Mouse (Mus musculus): Measurements from ENCODE around the gene Ppfibp2. TPM values are rescaled to one million over a fixed set of nuclear protein-coding genes. Genes with fewer than 3 reads are reported as not detected.

Ppfibp2 gene
- polyA plus RNA-seq, 1 experiment from 2014 or later = 1.5 TPM

GRCm38 (mm10) chr7:107685238-107685954 is 90.4 kb downstream of the Ppfibp2 start:
- Histone ChIP-seq H3K27me3 (replicated peaks; ENCODE audit: control insufficient read depth, insufficient read depth, low read length) (no peaks in the 10 kb centered on the region), H3K9ac (replicated peaks; ENCODE audit: low read depth, low read length) (no peak overlapping the region), H3K4me1 (replicated peaks; ENCODE audit: control insufficient read depth, insufficient read depth, low read length) (no peaks in the 10 kb centered on the region), H3K27ac (ENCODE audit: low read length) (no peak overlapping the region), H3K36me3 (ENCODE audit: control insufficient read depth, insufficient read depth) (no peaks in the 10 kb centered on the region), H3K9me3 (ENCODE audit: control insufficient read depth, low read length) (no peaks in the 10 kb centered on the region), H3K4me2 (ENCODE audit: low read length) (no peak overlapping the region), H3K4me3 (replicated peaks; ENCODE audit: low read length) (no peak overlapping the region)
- ATAC-seq = no peak
- WGBS = 92% methylated on average over 8 of the region's 8 CpGs

GRCm38 (mm10) chr7:107685955-107686285 is 90.9 kb downstream of the Ppfibp2 start:
- ATAC-seq = no peak
- no peaks in the 10 kb centered on the region for H3K36me3 ChIP-seq (ENCODE audit: control insufficient read depth, insufficient read depth)
- 96% methylated on average over 7 of the region's 7 CpGs for WGBS
- no peaks in the 10 kb centered on the region for H3K4me1 ChIP-seq (replicated peaks; ENCODE audit: control insufficient read depth, insufficient read depth, low read length)
- H3K9me3 ChIP-seq (ENCODE audit: control insufficient read depth, low read length) = no peaks in the 10 kb centered on the region
- no peak overlapping the region for H3K4me3 ChIP-seq (replicated peaks; ENCODE audit: low read length)
- no peak overlapping the region for H3K4me2 ChIP-seq (ENCODE audit: low read length)
- no peak overlapping the region for H3K9ac ChIP-seq (replicated peaks; ENCODE audit: low read depth, low read length)
- no peak overlapping the region for H3K27ac ChIP-seq (ENCODE audit: low read length)
- no peaks in the 10 kb centered on the region for H3K27me3 ChIP-seq (replicated peaks; ENCODE audit: control insufficient read depth, insufficient read depth, low read length)

GRCm38 (mm10) chr7:107687412-107687811 is 92.4 kb downstream of the Ppfibp2 start:
- Histone ChIP-seq H3K27ac (ENCODE audit: low read length) (no peak overlapping the region), H3K9me3 (ENCODE audit: control insufficient read depth, low read length) (no peaks in the 10 kb centered on the region), H3K4me2 (ENCODE audit: low read length) (no peak overlapping the region), H3K36me3 (ENCODE audit: control insufficient read depth, insufficient read depth) (no peaks in the 10 kb centered on the region), H3K9ac (replicated peaks; ENCODE audit: low read depth, low read length) (no peak overlapping the region), H3K4me3 (replicated peaks; ENCODE audit: low read length) (no peak overlapping the region), H3K27me3 (replicated peaks; ENCODE audit: control insufficient read depth, insufficient read depth, low read length) (no peaks in the 10 kb centered on the region), H3K4me1 (replicated peaks; ENCODE audit: control insufficient read depth, insufficient read depth, low read length) (no peaks in the 10 kb centered on the region)
- ATAC-seq = no peak
- WGBS = 14% methylated on average over 3 of the region's 3 CpGs

GRCm38 (mm10) chr7:107688040-107688439 is 93.0 kb downstream of the Ppfibp2 start:
- H3K4me2 ChIP-seq (ENCODE audit: low read length) = no peak overlapping the region
- H3K36me3 ChIP-seq (ENCODE audit: control insufficient read depth, insufficient read depth) = no peaks in the 10 kb centered on the region
- WGBS = 85% methylated on average over 4 of the region's 4 CpGs
- H3K9ac ChIP-seq (replicated peaks; ENCODE audit: low read depth, low read length) = no peak overlapping the region
- H3K27ac ChIP-seq (ENCODE audit: low read length) = no peak overlapping the region
- no peaks in the 10 kb centered on the region for H3K27me3 ChIP-seq (replicated peaks; ENCODE audit: control insufficient read depth, insufficient read depth, low read length)
- H3K9me3 ChIP-seq (ENCODE audit: control insufficient read depth, low read length) = no peaks in the 10 kb centered on the region
- ATAC-seq = no peak
- no peaks in the 10 kb centered on the region for H3K4me1 ChIP-seq (replicated peaks; ENCODE audit: control insufficient read depth, insufficient read depth, low read length)
- H3K4me3 ChIP-seq (replicated peaks; ENCODE audit: low read length) = no peak overlapping the region

GRCm38 (mm10) chr7:107690426-107691221 is 95.6 kb downstream of the Ppfibp2 start:
- H3K9me3 ChIP-seq (ENCODE audit: control insufficient read depth, low read length) = no peaks in the 10 kb centered on the region
- H3K4me2 ChIP-seq (ENCODE audit: low read length) = no peak overlapping the region
- H3K4me1 ChIP-seq (replicated peaks; ENCODE audit: control insufficient read depth, insufficient read depth, low read length) = no peaks in the 10 kb centered on the region
- H3K9ac ChIP-seq (replicated peaks; ENCODE audit: low read depth, low read length) = no peak overlapping the region
- H3K27me3 ChIP-seq (replicated peaks; ENCODE audit: control insufficient read depth, insufficient read depth, low read length) = no peaks in the 10 kb centered on the region
- no peaks in the 10 kb centered on the region for H3K36me3 ChIP-seq (ENCODE audit: control insufficient read depth, insufficient read depth)
- H3K4me3 ChIP-seq (replicated peaks; ENCODE audit: low read length) = no peak overlapping the region
- ATAC-seq = no peak
- WGBS = 37% methylated on average over 17 of the region's 17 CpGs
- H3K27ac ChIP-seq (ENCODE audit: low read length) = no peak overlapping the region

GRCm38 (mm10) chr7:107691493-107691892 is 96.5 kb downstream of the Ppfibp2 start:
- Histone ChIP-seq H3K9me3 (ENCODE audit: control insufficient read depth, low read length) (no peaks in the 10 kb centered on the region), H3K4me1 (replicated peaks; ENCODE audit: control insufficient read depth, insufficient read depth, low read length) (no peaks in the 10 kb centered on the region), H3K9ac (replicated peaks; ENCODE audit: low read depth, low read length) (no peak overlapping the region), H3K27ac (ENCODE audit: low read length) (no peak overlapping the region), H3K27me3 (replicated peaks; ENCODE audit: control insufficient read depth, insufficient read depth, low read length) (no peaks in the 10 kb centered on the region), H3K4me2 (ENCODE audit: low read length) (no peak overlapping the region), H3K36me3 (ENCODE audit: control insufficient read depth, insufficient read depth) (no peaks in the 10 kb centered on the region), H3K4me3 (replicated peaks; ENCODE audit: low read length) (no peak overlapping the region)
- ATAC-seq = no peak
- WGBS = 50% methylated on average over 6 of the region's 6 CpGs

- WGBS = 36% methylated on average over 10 of the region's 10 CpGs
- H3K36me3 ChIP-seq (ENCODE audit: control insufficient read depth, insufficient read depth) = no peaks in the 10 kb centered on the region
- H3K9ac ChIP-seq (replicated peaks; ENCODE audit: low read depth, low read length) = no peak overlapping the region
- H3K4me3 ChIP-seq (replicated peaks; ENCODE audit: low read length) = no peak overlapping the region
- ATAC-seq = no peak
- no peaks in the 10 kb centered on the region for H3K9me3 ChIP-seq (ENCODE audit: control insufficient read depth, low read length)
- H3K4me2 ChIP-seq (ENCODE audit: low read length) = no peak overlapping the region
- H3K27ac ChIP-seq (ENCODE audit: low read length) = no peak overlapping the region
- H3K4me1 ChIP-seq (replicated peaks; ENCODE audit: control insufficient read depth, insufficient read depth, low read length) = no peaks in the 10 kb centered on the region
- H3K27me3 ChIP-seq (replicated peaks; ENCODE audit: control insufficient read depth, insufficient read depth, low read length) = no peaks in the 10 kb centered on the region
These were observed 99.4 kb downstream of the Ppfibp2 start for GRCm38 (mm10) chr7:107694254-107694947.

- no peak for ATAC-seq
- Histone ChIP-seq H3K4me3 (replicated peaks; ENCODE audit: low read length) (no peak overlapping the region), H3K9me3 (ENCODE audit: control insufficient read depth, low read length) (no peaks in the 10 kb centered on the region), H3K27me3 (replicated peaks; ENCODE audit: control insufficient read depth, insufficient read depth, low read length) (no peaks in the 10 kb centered on the region), H3K36me3 (ENCODE audit: control insufficient read depth, insufficient read depth) (no peaks in the 10 kb centered on the region), H3K9ac (replicated peaks; ENCODE audit: low read depth, low read length) (no peak overlapping the region), H3K4me1 (replicated peaks; ENCODE audit: control insufficient read depth, insufficient read depth, low read length) (no peaks in the 10 kb centered on the region), H3K27ac (ENCODE audit: low read length) (no peak overlapping the region), H3K4me2 (ENCODE audit: low read length) (no peak overlapping the region)
- WGBS = 94% methylated on average over 5 of the region's 5 CpGs
These were observed 102.1 kb downstream of the Ppfibp2 start for GRCm38 (mm10) chr7:107697066-107697465.

GRCm38 (mm10) chr7:107699926-107700325 is 104.9 kb downstream of the Ppfibp2 start:
- ATAC-seq = no peak
- H3K27ac ChIP-seq (ENCODE audit: low read length) = no peak overlapping the region

More at GRCm38 (mm10) chr7:107699926-107700325, 104.9 kb downstream of the Ppfibp2 start:
- WGBS = 83% methylated on average over 1 of the region's 1 CpGs
- no peaks in the 10 kb centered on the region for H3K9me3 ChIP-seq (ENCODE audit: control insufficient read depth, low read length)
- H3K4me2 ChIP-seq (ENCODE audit: low read length) = no peak overlapping the region
- no peak overlapping the region for H3K4me3 ChIP-seq (replicated peaks; ENCODE audit: low read length)
- no peaks in the 10 kb centered on the region for H3K4me1 ChIP-seq (replicated peaks; ENCODE audit: control insufficient read depth, insufficient read depth, low read length)
- H3K36me3 ChIP-seq (ENCODE audit: control insufficient read depth, insufficient read depth) = no peaks in the 10 kb centered on the region
- no peaks in the 10 kb centered on the region for H3K27me3 ChIP-seq (replicated peaks; ENCODE audit: control insufficient read depth, insufficient read depth, low read length)
- H3K9ac ChIP-seq (replicated peaks; ENCODE audit: low read depth, low read length) = no peak overlapping the region
